In the genomic region with DNA sequence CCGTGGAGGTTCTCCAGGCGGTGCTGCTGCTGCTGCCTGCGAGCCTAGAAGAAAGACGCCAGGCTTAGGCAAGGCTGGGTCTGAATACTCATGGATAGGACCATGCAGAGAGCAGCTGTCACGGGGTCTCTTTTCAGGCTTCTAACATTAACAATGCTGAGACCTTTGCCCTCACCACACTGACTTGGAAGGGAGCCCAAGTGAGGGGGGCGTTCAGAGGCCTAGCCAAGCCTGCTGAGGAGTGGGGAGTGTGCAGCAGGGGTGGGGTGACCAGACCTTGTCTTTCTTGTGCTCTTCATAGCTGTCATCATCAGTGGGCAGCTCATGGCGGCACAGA, we compare ENCODE assay signal across 10 mouse cellular contexts. TPM values are rescaled to one million over a fixed set of nuclear protein-coding genes. Genes with fewer than 3 reads are reported as not detected.
DNase-seq lines count a peak whose midpoint lies in the region; ATAC-seq lines count a peak whose summit lies in the region.
"Had no signal": no experiment of that assay in that cellular context is flagged by ENCODE, and none has a peak within 500 bp of the region (broad histone marks: within the 10 kb centered on the region; RNA-seq: fewer than 3 reads in every experiment).

No protein-coding gene starts in this region.

- no peak for ATAC-seq in erythroblast, adult 5-6 weeks (replicated peaks; ENCODE audit: low FRiP score, poor library complexity, severe bottlenecking)
- ATAC-seq in midbrain, embryonic 14.5 days (ENCODE audit: low FRiP score, low TSS enrichment) = no peak
- no peak for ATAC-seq in kidney, embryonic 16.5 days (ENCODE audit: low FRiP score, low TSS enrichment)
- ATAC-seq in stomach, embryonic 15.5 days (ENCODE audit: insufficient read depth, low FRiP score, low read depth) = no peak

- peak overlapping the region; percentile 86 for H3K4me3 ChIP-seq in erythroblast, embryonic 14.5 days (replicated peaks)
- 0 out of 2 replicates have a peak overlapping the region, but pooled peaks have one; percentile 11 for H3K4me3 ChIP-seq in midbrain, embryonic 10.5 days
- no peak overlapping the region for H3K4me3 ChIP-seq in midbrain, embryonic 14.5 days (replicated peaks; ENCODE audit: low read depth, low read length)
- H3K4me3 ChIP-seq in kidney, embryonic 16.5 days (ENCODE audit: low read length) = no peak overlapping the region; the same call in 1 of the 2 replicates
- H3K4me3 ChIP-seq in stomach, embryonic 15.5 days (replicated peaks) = no peak overlapping the region

- H3K9ac ChIP-seq in midbrain, embryonic 14.5 days (replicated peaks; ENCODE audit: low read length) = no peak overlapping the region
- H3K9ac ChIP-seq in kidney, embryonic 16.5 days (replicated peaks; ENCODE audit: low read length) = 0 out of 2 replicates have a peak overlapping the region, but pooled peaks have one; percentile 4
- H3K9ac ChIP-seq in stomach, embryonic 15.5 days = no peak overlapping the region

- H3K27me3 ChIP-seq in erythroblast, embryonic 14.5 days (ENCODE audit: control insufficient read depth) = peaks cover 17% of the 10 kb centered on the region
- H3K27me3 ChIP-seq in midbrain, embryonic 10.5 days (ENCODE audit: low read depth, poor library complexity, severe bottlenecking) = peaks cover 8% of the 10 kb centered on the region
- no peaks in the 10 kb centered on the region for H3K27me3 ChIP-seq in midbrain, embryonic 14.5 days (ENCODE audit: control insufficient read depth, insufficient read depth, low read length)
- no peaks in the 10 kb centered on the region for H3K27me3 ChIP-seq in kidney, embryonic 16.5 days (ENCODE audit: insufficient read depth, low read length)
- H3K27me3 ChIP-seq in stomach, embryonic 15.5 days (replicated peaks) = no peaks in the 10 kb centered on the region

- no peak overlapping the region; the same call in 1 of the 2 replicates for H3K4me2 ChIP-seq in midbrain, embryonic 14.5 days (ENCODE audit: low read length)
- H3K4me2 ChIP-seq in kidney, embryonic 16.5 days (replicated peaks; ENCODE audit: low read depth, low read length) = 0 out of 2 replicates have a peak overlapping the region, but pooled peaks have one; percentile 14
- peak overlapping the region; percentile 71 for H3K4me2 ChIP-seq in stomach, embryonic 15.5 days

- H3K4me1 ChIP-seq in erythroblast, embryonic 14.5 days (ENCODE audit: control insufficient read depth) = peaks cover 78% of the 10 kb centered on the region
- peaks cover 38% of the 10 kb centered on the region for H3K4me1 ChIP-seq in midbrain, embryonic 10.5 days
- peaks cover 16% of the 10 kb centered on the region; the same call in 1 of the 2 replicates for H3K4me1 ChIP-seq in midbrain, embryonic 14.5 days (ENCODE audit: control insufficient read depth, insufficient read depth, low read length)
- H3K4me1 ChIP-seq in kidney, embryonic 16.5 days (ENCODE audit: insufficient read depth, low read length) = peaks cover 31% of the 10 kb centered on the region
- H3K4me1 ChIP-seq in stomach, embryonic 15.5 days = peaks cover 39% of the 10 kb centered on the region

- no peak for DNase-seq in midbrain, embryonic 10.5 days (ENCODE audit: low spot score)
- DNase-seq in midbrain, embryonic 14.5 days = no peak
- DNase-seq in frontal cortex, postnatal 36 days (ENCODE audit: low spot score in 2 of 2) = no peak
- DNase-seq in adrenal gland, postnatal 14 days = no peak
- DNase-seq: cerebellum, postnatal 25 days had no signal

- no peak overlapping the region for H3K27ac ChIP-seq in midbrain, embryonic 10.5 days (replicated peaks)
- H3K27ac ChIP-seq in midbrain, embryonic 14.5 days (replicated peaks; ENCODE audit: low read depth, low read length) = no peak overlapping the region
- H3K27ac ChIP-seq in kidney, embryonic 16.5 days (ENCODE audit: low read length) = peak overlapping the region; percentile 57
- H3K27ac ChIP-seq in stomach, embryonic 15.5 days = peak overlapping the region; percentile 48; the same call in 1 of the 2 replicates
- H3K27ac ChIP-seq: hindbrain, embryonic 14.5 days had no signal

- H3K36me3 ChIP-seq in erythroblast, embryonic 14.5 days (ENCODE audit: control insufficient read depth) = peaks cover 52% of the 10 kb centered on the region
- peaks cover 42% of the 10 kb centered on the region for H3K36me3 ChIP-seq in midbrain, embryonic 10.5 days
- peaks cover 22% of the 10 kb centered on the region for H3K36me3 ChIP-seq in midbrain, embryonic 14.5 days (ENCODE audit: control insufficient read depth, insufficient read depth, low read length)
- H3K36me3 ChIP-seq in kidney, embryonic 16.5 days (ENCODE audit: insufficient read depth, low read length) = peaks cover 26% of the 10 kb centered on the region
- peaks cover 14% of the 10 kb centered on the region; the same call in 1 of the 2 replicates for H3K36me3 ChIP-seq in stomach, embryonic 15.5 days

- WGBS in midbrain, embryonic 10.5 days = 85% methylated on average over 7 of the region's 7 CpGs
- 70% methylated on average over 7 of the region's 7 CpGs for WGBS in midbrain, embryonic 14.5 days
- WGBS in kidney, embryonic 16.5 days = 67% methylated on average over 7 of the region's 7 CpGs
- WGBS in stomach, embryonic 15.5 days = 39% methylated on average over 7 of the region's 7 CpGs

- H3K9me3 ChIP-seq in erythroblast, embryonic 14.5 days (ENCODE audit: control insufficient read depth, low read length) = peaks cover 4% of the 10 kb centered on the region; the same call in 1 of the 2 replicates
- H3K9me3 ChIP-seq in midbrain, embryonic 10.5 days (replicated peaks) = no peaks in the 10 kb centered on the region
- H3K9me3 ChIP-seq in midbrain, embryonic 14.5 days (ENCODE audit: control insufficient read depth, low read length) = no peaks in the 10 kb centered on the region
- no peaks in the 10 kb centered on the region for H3K9me3 ChIP-seq in kidney, embryonic 16.5 days (ENCODE audit: low read length)
- H3K9me3 ChIP-seq in stomach, embryonic 15.5 days = no peaks in the 10 kb centered on the region

RNA-seq across cellular contexts. Expression of gene Tmem150a, which starts 5.3 kb away (rescaled TPM):
- 0.32 and 0.44 TPM in 2 replicates for polyA plus RNA-seq in erythroblast, embryonic 14.5 days (2012)
- total RNA-seq in erythroblast, adult 5-6 weeks (2015; ENCODE audit: low replicate concordance) = 1.5 TPM in 1 of 2 replicates, not detected in the other
- 1.4 TPM in 1 of 2 replicates, not detected in the other for total RNA-seq in erythroblast, adult 5-6 weeks (2017; ENCODE audit: low replicate concordance)
- polyA plus RNA-seq in midbrain, embryonic 10.5 days (2016; fragmentation: Nextera tagmentation; extraction: Ambion mirVana) = 5.6 and 6.7 TPM in 2 replicates
- 9.8 and 17.1 TPM in 2 replicates for polyA plus RNA-seq in midbrain, embryonic 14.5 days (2014; fragmentation: Nextera tagmentation; extraction: Ambion mirVana)
- 40.8 and 43.9 TPM in 2 replicates for polyA plus RNA-seq in kidney, embryonic 16.5 days (2015; fragmentation: Nextera tagmentation; extraction: Ambion mirVana)
- polyA plus RNA-seq in stomach, embryonic 15.5 days (2015; fragmentation: Nextera tagmentation; extraction: Ambion mirVana) = 14.8 and 15.4 TPM in 2 replicates
- total RNA-seq in adrenal gland, postnatal 14 days (2021) = 20.2 and 36.5 TPM in 2 replicates

RNA-seq across cellular contexts. Expression of gene Rnf181, which starts 6.2 kb away (rescaled TPM):
- polyA plus RNA-seq in erythroblast, embryonic 14.5 days (2012) = 14.4 and 15.6 TPM in 2 replicates
- total RNA-seq in erythroblast, adult 5-6 weeks (2015; ENCODE audit: low replicate concordance) = 37.1 and 51.6 TPM in 2 replicates
- total RNA-seq in erythroblast, adult 5-6 weeks (2017; ENCODE audit: low replicate concordance) = 44.0 and 47.3 TPM in 2 replicates
- polyA plus RNA-seq in midbrain, embryonic 10.5 days (2016; fragmentation: Nextera tagmentation; extraction: Ambion mirVana) = 106 and 111 TPM in 2 replicates
- 116 and 122 TPM in 2 replicates for polyA plus RNA-seq in midbrain, embryonic 14.5 days (2014; fragmentation: Nextera tagmentation; extraction: Ambion mirVana)
- polyA plus RNA-seq in kidney, embryonic 16.5 days (2015; fragmentation: Nextera tagmentation; extraction: Ambion mirVana) = 153 and 164 TPM in 2 replicates
- polyA plus RNA-seq in stomach, embryonic 15.5 days (2015; fragmentation: Nextera tagmentation; extraction: Ambion mirVana) = 123 and 132 TPM in 2 replicates
- total RNA-seq in adrenal gland, postnatal 14 days (2021) = 204 and 217 TPM in 2 replicates

RNA-seq across cellular contexts. Expression of gene 0610030E20Rik, which starts 13.4 kb away (rescaled TPM):
- polyA plus RNA-seq in erythroblast, embryonic 14.5 days (2012) = 0.74 and 1.3 TPM in 2 replicates
- 9.2 and 11.5 TPM in 2 replicates for total RNA-seq in erythroblast, adult 5-6 weeks (2015; ENCODE audit: low replicate concordance)
- 8.8 and 15.0 TPM in 2 replicates for total RNA-seq in erythroblast, adult 5-6 weeks (2017; ENCODE audit: low replicate concordance)
- polyA plus RNA-seq in midbrain, embryonic 10.5 days (2016; fragmentation: Nextera tagmentation; extraction: Ambion mirVana) = 28.9 and 29.6 TPM in 2 replicates
- polyA plus RNA-seq in midbrain, embryonic 14.5 days (2014; fragmentation: Nextera tagmentation; extraction: Ambion mirVana) = 14.6 and 16.0 TPM in 2 replicates
- 28.3 and 31.0 TPM in 2 replicates for polyA plus RNA-seq in kidney, embryonic 16.5 days (2015; fragmentation: Nextera tagmentation; extraction: Ambion mirVana)
- 25.7 and 28.2 TPM in 2 replicates for polyA plus RNA-seq in stomach, embryonic 15.5 days (2015; fragmentation: Nextera tagmentation; extraction: Ambion mirVana)
- total RNA-seq in adrenal gland, postnatal 14 days (2021) = 25.8 and 33.1 TPM in 2 replicates

RNA-seq across cellular contexts. Expression of gene Usp39, which starts 15.6 kb away (rescaled TPM):
- 2.5 and 3.5 TPM in 2 replicates for polyA plus RNA-seq in erythroblast, embryonic 14.5 days (2012)
- 25.4 and 28.0 TPM in 2 replicates for total RNA-seq in erythroblast, adult 5-6 weeks (2015; ENCODE audit: low replicate concordance)
- total RNA-seq in erythroblast, adult 5-6 weeks (2017; ENCODE audit: low replicate concordance) = 27.8 and 34.2 TPM in 2 replicates
- 80.1 and 89.3 TPM in 2 replicates for polyA plus RNA-seq in midbrain, embryonic 10.5 days (2016; fragmentation: Nextera tagmentation; extraction: Ambion mirVana)
- 47.8 and 60.6 TPM in 2 replicates for polyA plus RNA-seq in midbrain, embryonic 14.5 days (2014; fragmentation: Nextera tagmentation; extraction: Ambion mirVana)
- polyA plus RNA-seq in kidney, embryonic 16.5 days (2015; fragmentation: Nextera tagmentation; extraction: Ambion mirVana) = 43.5 and 47.5 TPM in 2 replicates
- polyA plus RNA-seq in stomach, embryonic 15.5 days (2015; fragmentation: Nextera tagmentation; extraction: Ambion mirVana) = 38.3 and 39.9 TPM in 2 replicates
- total RNA-seq in adrenal gland, postnatal 14 days (2021) = 29.1 and 32.7 TPM in 2 replicates

RNA-seq across cellular contexts. Expression of gene Vamp5, which starts 19.7 kb away (rescaled TPM):
- polyA plus RNA-seq in erythroblast, embryonic 14.5 days (2012) = 6.0 and 6.1 TPM in 2 replicates
- total RNA-seq in erythroblast, adult 5-6 weeks (2015; ENCODE audit: low replicate concordance) = 55.7 and 57.1 TPM in 2 replicates
- 9.5 and 21.2 TPM in 2 replicates for total RNA-seq in erythroblast, adult 5-6 weeks (2017; ENCODE audit: low replicate concordance)
- 12.0 and 12.9 TPM in 2 replicates for polyA plus RNA-seq in midbrain, embryonic 10.5 days (2016; fragmentation: Nextera tagmentation; extraction: Ambion mirVana)
- 3.2 and 15.2 TPM in 2 replicates for polyA plus RNA-seq in midbrain, embryonic 14.5 days (2014; fragmentation: Nextera tagmentation; extraction: Ambion mirVana)
- polyA plus RNA-seq in kidney, embryonic 16.5 days (2015; fragmentation: Nextera tagmentation; extraction: Ambion mirVana) = 35.7 and 42.5 TPM in 2 replicates
- polyA plus RNA-seq in stomach, embryonic 15.5 days (2015; fragmentation: Nextera tagmentation; extraction: Ambion mirVana) = 23.9 and 26.8 TPM in 2 replicates
- total RNA-seq in adrenal gland, postnatal 14 days (2021) = 33.9 and 40.5 TPM in 2 replicates

Comparison
In these comparisons a context has a peak if more than half of its experiments do, and no peak if none do; other contexts are left out.
1. H3K4me3 ChIP-seq: peak in erythroblast, embryonic 14.5 days (single experiment) and midbrain, embryonic 10.5 days (single experiment); none in midbrain, embryonic 14.5 days (single experiment), kidney, embryonic 16.5 days (single experiment) and stomach, embryonic 15.5 days (single experiment).
2. H3K27ac ChIP-seq: peak in kidney, embryonic 16.5 days (single experiment) and stomach, embryonic 15.5 days (single experiment); none in midbrain, embryonic 10.5 days (single experiment) and midbrain, embryonic 14.5 days (single experiment).